In the genomic region with DNA sequence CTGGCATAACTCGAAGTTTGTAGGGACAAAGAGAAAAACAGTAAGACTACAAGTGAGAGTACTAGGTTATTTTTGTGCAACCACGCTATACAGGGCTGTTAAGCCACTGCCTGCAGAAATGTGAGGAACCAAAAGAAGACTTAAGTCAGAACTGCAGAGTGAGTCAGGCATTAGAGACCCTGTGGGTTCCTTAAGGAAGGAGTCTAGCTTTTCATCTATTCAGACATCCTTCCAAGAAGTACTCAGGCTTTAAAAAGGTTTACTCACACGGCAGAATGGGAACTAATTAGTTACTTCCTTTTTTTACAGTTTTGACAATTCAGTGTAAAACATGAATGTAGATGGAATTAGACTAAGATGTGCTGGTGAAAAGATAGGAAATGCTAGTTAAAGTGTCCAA, we compare ENCODE assay signal across 8 mouse cellular contexts. TPM values are rescaled to one million over a fixed set of nuclear protein-coding genes. Genes with fewer than 3 reads are reported as not detected.
A peak's percentile ranks its signal among the peaks of the same experiment; 100 is the strongest.
DNase-seq lines count a peak whose midpoint lies in the region; ATAC-seq and TF ChIP-seq lines count a peak whose summit lies in the region.

No protein-coding gene starts in this region.

- no peaks in the 10 kb centered on the region for H3K9me3 ChIP-seq in kidney, embryonic 16.5 days (ENCODE audit: low read length)
- H3K9me3 ChIP-seq in forebrain, embryonic 11.5 days (ENCODE audit: control insufficient read depth, low read length) = no peaks in the 10 kb centered on the region
- H3K9me3 ChIP-seq in limb, embryonic 13.5 days = no peaks in the 10 kb centered on the region
- no peaks in the 10 kb centered on the region for H3K9me3 ChIP-seq in neural tube, embryonic 15.5 days (replicated peaks)

- peak overlapping the region; percentile 54; the same call in 1 of the 2 replicates for H3K9ac ChIP-seq in kidney, embryonic 16.5 days (replicated peaks; ENCODE audit: low read length)
- peak overlapping the region; percentile 100; the same call in 1 of the 2 replicates for H3K9ac ChIP-seq in forebrain, embryonic 11.5 days (ENCODE audit: low read length)
- H3K9ac ChIP-seq in limb, embryonic 13.5 days = peak overlapping the region; percentile 53
- H3K9ac ChIP-seq in neural tube, embryonic 15.5 days (replicated peaks) = no peak overlapping the region

- peak overlapping the region; percentile 75 for H3K4me2 ChIP-seq in kidney, embryonic 16.5 days (replicated peaks; ENCODE audit: low read depth, low read length)
- H3K4me2 ChIP-seq in forebrain, embryonic 11.5 days (ENCODE audit: low read depth, low read length, severe bottlenecking) = peak overlapping the region; percentile 77
- peak overlapping the region; percentile 70 for H3K4me2 ChIP-seq in limb, embryonic 13.5 days (replicated peaks)
- H3K4me2 ChIP-seq in neural tube, embryonic 15.5 days = peak overlapping the region; percentile 82

- no peaks in the 10 kb centered on the region for H3K27me3 ChIP-seq in kidney, embryonic 16.5 days (ENCODE audit: insufficient read depth, low read length)
- H3K27me3 ChIP-seq in forebrain, embryonic 11.5 days (ENCODE audit: control insufficient read depth, insufficient read depth, low read length) = no peaks in the 10 kb centered on the region
- H3K27me3 ChIP-seq in limb, embryonic 13.5 days = no peaks in the 10 kb centered on the region
- no peaks in the 10 kb centered on the region for H3K27me3 ChIP-seq in neural tube, embryonic 15.5 days (replicated peaks)

- peak overlapping the region; percentile 99 for H3K4me3 ChIP-seq in kidney, embryonic 16.5 days (ENCODE audit: low read length)
- peak overlapping the region; percentile 100 for H3K4me3 ChIP-seq in forebrain, embryonic 11.5 days (ENCODE audit: low read depth, low read length)
- peak overlapping the region; percentile 100 for H3K4me3 ChIP-seq in limb, embryonic 13.5 days
- H3K4me3 ChIP-seq in neural tube, embryonic 15.5 days (replicated peaks) = peak overlapping the region; percentile 97
- H3K4me3 ChIP-seq in layer of hippocampus, adult 2 months = no peak overlapping the region

- peaks cover 3% of the 10 kb centered on the region; the same call in 1 of the 2 replicates for H3K36me3 ChIP-seq in kidney, embryonic 16.5 days (ENCODE audit: insufficient read depth, low read length)
- no peaks in the 10 kb centered on the region for H3K36me3 ChIP-seq in forebrain, embryonic 11.5 days (ENCODE audit: control insufficient read depth, insufficient read depth, low read length)
- no peaks in the 10 kb centered on the region for H3K36me3 ChIP-seq in limb, embryonic 13.5 days
- no peaks in the 10 kb centered on the region for H3K36me3 ChIP-seq in neural tube, embryonic 15.5 days

- no peak for ATAC-seq in kidney, embryonic 16.5 days (ENCODE audit: low FRiP score, low TSS enrichment)
- no peak for ATAC-seq in forebrain, embryonic 11.5 days (replicated peaks; ENCODE audit: low FRiP score)
- no peak for ATAC-seq in limb, embryonic 13.5 days (ENCODE audit: low FRiP score, low read depth)
- no peak for ATAC-seq in neural tube, embryonic 15.5 days (ENCODE audit: low FRiP score)

- 32% methylated on average over 3 of the region's 3 CpGs for WGBS in kidney, embryonic 16.5 days
- 21% methylated on average over 3 of the region's 3 CpGs for WGBS in forebrain, embryonic 11.5 days
- 29% methylated on average over 3 of the region's 3 CpGs for WGBS in limb, embryonic 13.5 days
- WGBS in neural tube, embryonic 15.5 days = 19% methylated on average over 3 of the region's 3 CpGs

- no peak for DNase-seq in kidney, adult 11 months
- no peak for DNase-seq in forebrain, embryonic 11.5 days (ENCODE audit: low spot score)
- DNase-seq in retina, postnatal 1 day = no peak
- DNase-seq in cerebellum, postnatal 4 days (ENCODE audit: low spot score in 2 of 2) = no peak
- no peak for DNase-seq in layer of hippocampus, adult 2 months (ENCODE audit: low spot score in 2 of 2)

- no peak overlapping the region for H3K27ac ChIP-seq in kidney, embryonic 16.5 days (ENCODE audit: low read length)
- H3K27ac ChIP-seq in forebrain, embryonic 11.5 days (ENCODE audit: low read depth, low read length) = no peak overlapping the region
- no peak overlapping the region for H3K27ac ChIP-seq in limb, embryonic 13.5 days
- no peak overlapping the region for H3K27ac ChIP-seq in neural tube, embryonic 15.5 days (replicated peaks)
- H3K27ac ChIP-seq in layer of hippocampus, adult 2 months = no peak overlapping the region

- TF ChIP-seq CTCF in layer of hippocampus, adult 2 months (conservative IDR thresholded peaks at IDR 0.05) = no peak

- peaks cover 28% of the 10 kb centered on the region for H3K4me1 ChIP-seq in kidney, embryonic 16.5 days (ENCODE audit: insufficient read depth, low read length)
- peaks cover 27% of the 10 kb centered on the region for H3K4me1 ChIP-seq in forebrain, embryonic 11.5 days (replicated peaks; ENCODE audit: control insufficient read depth, insufficient read depth, low read length)
- H3K4me1 ChIP-seq in limb, embryonic 13.5 days = peaks cover 33% of the 10 kb centered on the region
- H3K4me1 ChIP-seq in neural tube, embryonic 15.5 days = peaks cover 56% of the 10 kb centered on the region

RNA-seq across cellular contexts. Expression of a gene that starts 1.9 kb away (rescaled TPM):
- polyA plus RNA-seq in kidney, embryonic 16.5 days (2015; fragmentation: Nextera tagmentation; extraction: Ambion mirVana) = 40.2 and 46.6 TPM in 2 replicates
- 120 and 131 TPM in 2 replicates for polyA plus RNA-seq in forebrain, embryonic 11.5 days (2014; fragmentation: Nextera tagmentation; extraction: Ambion mirVana)
- polyA plus RNA-seq in limb, embryonic 13.5 days (2015; fragmentation: Nextera tagmentation; extraction: Ambion mirVana) = 46.4 and 47.8 TPM in 2 replicates
- 56.7 and 61.8 TPM in 2 replicates for polyA plus RNA-seq in neural tube, embryonic 15.5 days (2015; fragmentation: Nextera tagmentation; extraction: Ambion mirVana)
- 100 to 1,000 TPM; 123 to 133 TPM for total RNA-seq in layer of hippocampus, adult 2 months (2021)

RNA-seq across cellular contexts. Expression of a gene that starts 39.8 kb away (rescaled TPM):
- 47.0 and 49.5 TPM in 2 replicates for polyA plus RNA-seq in kidney, embryonic 16.5 days (2015; fragmentation: Nextera tagmentation; extraction: Ambion mirVana)
- 59.7 and 63.9 TPM in 2 replicates for polyA plus RNA-seq in forebrain, embryonic 11.5 days (2014; fragmentation: Nextera tagmentation; extraction: Ambion mirVana)
- polyA plus RNA-seq in limb, embryonic 13.5 days (2015; fragmentation: Nextera tagmentation; extraction: Ambion mirVana) = 43.6 and 48.2 TPM in 2 replicates
- 68.3 and 72.4 TPM in 2 replicates for polyA plus RNA-seq in neural tube, embryonic 15.5 days (2015; fragmentation: Nextera tagmentation; extraction: Ambion mirVana)
- total RNA-seq in layer of hippocampus, adult 2 months (2021) = 100 to 1,000 TPM in 1 of 2 experiments, 10 to 100 TPM in 1; 99.8 to 108 TPM
